Mouse (Mus musculus): ENCODE data around the gene Olfr638. TPM values are rescaled to one million over a fixed set of nuclear protein-coding genes. Genes with fewer than 3 reads are reported as not detected.
"Not testable (repeated sequence)": the region's sequence is repeated elsewhere in the genome, so short reads cannot be mapped to it uniquely, and the experiment has no call there.

Olfr638 gene
- polyA plus RNA-seq (2016; fragmentation: Nextera tagmentation; extraction: Ambion mirVana), result not detected in 2 replicates

DNA sequence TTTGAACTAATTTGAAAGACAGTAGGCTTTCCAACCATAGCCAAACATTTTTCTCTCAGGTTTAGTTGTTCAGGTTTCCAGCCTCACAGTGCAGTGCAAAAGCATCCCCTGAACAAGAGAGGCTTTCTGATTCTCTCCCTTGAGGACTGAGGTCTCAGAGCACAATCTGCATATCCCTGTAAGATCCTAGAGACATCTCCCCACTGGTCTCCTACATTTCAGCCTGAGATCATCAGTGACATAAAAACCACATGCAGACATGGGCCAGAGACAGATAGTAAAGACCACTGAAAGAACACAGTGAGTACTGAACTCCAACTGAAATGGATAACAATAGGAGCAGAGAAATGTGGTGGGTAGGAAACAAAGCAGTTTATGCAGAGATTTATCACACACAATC, at the start of gene Olfr638:
Gene Olfr638 (plus strand): TSS at position 301 of the 400 bp plus-strand sequence.
- DNase-seq (ENCODE audit: low spot score), result no peak
- Histone ChIP-seq H3K36me3 (no peaks in the 10 kb centered on the region), H3K9me3 (no peaks in the 10 kb centered on the region), H3K4me3 (no peak within 1 kb of the TSS), H3K4me1 (no peaks in the 10 kb centered on the region), H3K27me3 (ENCODE audit: insufficient read depth, poor library complexity, severe bottlenecking) (no peaks in the 10 kb centered on the region), H3K27ac (no peak within 1 kb of the TSS)

DNA sequence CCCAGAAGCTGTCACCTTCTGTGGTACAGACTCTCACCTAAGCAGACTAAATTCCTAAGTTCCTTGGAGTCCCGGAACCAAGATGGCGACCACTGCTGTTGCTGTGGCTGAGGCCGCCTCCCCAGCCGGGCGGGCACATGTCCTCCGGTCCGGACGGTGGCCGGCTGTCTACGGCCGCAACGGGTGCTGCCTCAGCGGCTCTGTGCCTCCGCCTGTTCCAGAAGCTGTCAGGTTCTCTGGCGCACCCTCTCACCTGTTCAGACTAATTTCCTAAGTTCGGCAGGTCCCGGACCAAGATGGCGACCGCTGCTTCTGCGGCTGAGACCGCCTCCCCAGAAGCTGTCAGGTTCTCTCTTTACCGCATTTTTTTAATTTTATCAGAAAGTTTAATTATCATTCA, 31.7 kb upstream of the Olfr638 start:
- not testable (repeated sequence) for H3K27ac ChIP-seq, H3K4me3 ChIP-seq
- WGBS, result 93% methylated on average over 22 of the region's 22 CpGs

DNA sequence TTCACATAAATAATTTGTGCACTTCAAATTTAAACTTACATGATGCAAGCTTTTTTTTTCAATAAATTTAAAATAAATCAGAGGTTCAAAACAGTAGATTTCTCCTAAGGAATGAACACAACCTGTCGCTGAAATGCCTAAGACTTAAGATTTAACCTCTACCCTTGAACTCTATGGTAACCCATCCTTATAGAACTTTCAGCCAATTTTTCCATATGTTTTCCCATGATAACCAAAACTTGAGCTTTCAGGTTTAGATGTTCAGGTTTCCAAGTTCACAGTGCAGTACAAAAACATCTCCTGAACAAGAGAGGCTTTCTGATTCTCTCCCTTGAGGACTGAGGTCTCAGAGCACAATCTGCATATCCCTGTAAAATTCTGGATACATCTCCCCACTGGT, 27.7 kb upstream of the Olfr638 start, which contains the start of gene Olfr635:
Gene Olfr635 (plus strand): TSS at position 301 of the 400 bp plus-strand sequence.
- no peaks in the 10 kb centered on the region for H3K9me3 ChIP-seq
- H3K27me3 ChIP-seq (ENCODE audit: insufficient read depth, poor library complexity, severe bottlenecking), result no peaks in the 10 kb centered on the region
- WGBS, result 69% methylated on average over 1 of the region's 1 CpGs
- H3K36me3 ChIP-seq, result no peaks in the 10 kb centered on the region
- no peaks in the 10 kb centered on the region for H3K4me1 ChIP-seq
- no peak for DNase-seq (ENCODE audit: low spot score)
- no peak within 1 kb of the TSS for H3K27ac ChIP-seq
- H3K4me3 ChIP-seq, result no peak within 1 kb of the TSS

More for the DNA sequence above, 31.7 kb upstream of the Olfr638 start:
- H3K9me3 ChIP-seq; H3K4me1 ChIP-seq; H3K36me3 ChIP-seq; H3K27me3 ChIP-seq (ENCODE audit: insufficient read depth, poor library complexity, severe bottlenecking); DNase-seq (ENCODE audit: low spot score): not testable (repeated sequence)

DNA sequence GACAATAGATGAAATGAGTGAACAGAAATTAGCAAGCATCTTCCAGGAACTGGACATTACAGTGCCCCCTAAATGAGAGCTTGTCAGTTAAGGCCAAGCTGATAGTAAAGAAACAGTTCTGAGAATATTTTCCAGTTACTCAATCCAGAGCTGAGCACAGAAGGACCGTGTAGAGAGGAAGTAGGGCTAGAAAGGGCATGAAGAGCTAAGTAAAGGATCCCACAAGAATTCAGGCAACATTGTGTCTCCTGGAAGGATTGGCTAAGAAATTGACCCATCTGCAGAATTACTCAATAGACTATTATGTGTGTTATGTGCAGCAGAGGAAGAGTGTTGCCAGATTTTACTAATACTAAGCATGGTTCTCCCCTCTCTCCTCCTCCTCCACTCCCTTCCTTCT, 26.8 kb upstream of the Olfr638 start:
- DNase-seq (ENCODE audit: low spot score), result no peak
- 52% methylated on average over 1 of the region's 1 CpGs for WGBS
- H3K4me3 ChIP-seq, result no peak overlapping the region

DNA sequence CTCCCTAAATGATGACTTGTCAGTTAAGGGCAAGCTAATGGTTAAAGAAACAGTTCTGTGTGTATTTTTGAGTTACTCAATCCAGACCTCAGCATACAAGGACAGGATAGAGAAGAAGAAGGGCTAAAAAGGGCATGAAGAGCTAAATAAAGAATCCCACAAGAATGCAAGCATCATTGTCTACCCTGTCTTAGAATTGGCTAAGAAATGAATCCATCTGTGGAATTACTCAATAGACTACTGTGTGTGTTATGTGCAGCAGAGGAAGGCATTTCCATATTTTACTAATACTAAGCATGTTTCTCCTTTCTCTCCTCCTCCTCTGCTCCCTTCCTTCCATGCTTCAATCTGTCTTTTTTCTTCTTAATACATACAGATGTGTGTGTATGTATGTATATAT, 578 bp downstream of the Olfr638 start:
- H3K27ac ChIP-seq, result no peak overlapping the region
- H3K4me1 ChIP-seq, result no peaks in the 10 kb centered on the region
- no peak for DNase-seq (ENCODE audit: low spot score)
- H3K9me3 ChIP-seq, result no peaks in the 10 kb centered on the region
- no peaks in the 10 kb centered on the region for H3K36me3 ChIP-seq
- no peak overlapping the region for H3K4me3 ChIP-seq
- H3K27me3 ChIP-seq (ENCODE audit: insufficient read depth, poor library complexity, severe bottlenecking), result no peaks in the 10 kb centered on the region

More for the DNA sequence above, 26.8 kb upstream of the Olfr638 start:
- H3K4me1 ChIP-seq, result no peaks in the 10 kb centered on the region
- no peaks in the 10 kb centered on the region for H3K9me3 ChIP-seq
- H3K36me3 ChIP-seq, result no peaks in the 10 kb centered on the region
- no peaks in the 10 kb centered on the region for H3K27me3 ChIP-seq (ENCODE audit: insufficient read depth, poor library complexity, severe bottlenecking)
- no peak overlapping the region for H3K27ac ChIP-seq

DNA sequence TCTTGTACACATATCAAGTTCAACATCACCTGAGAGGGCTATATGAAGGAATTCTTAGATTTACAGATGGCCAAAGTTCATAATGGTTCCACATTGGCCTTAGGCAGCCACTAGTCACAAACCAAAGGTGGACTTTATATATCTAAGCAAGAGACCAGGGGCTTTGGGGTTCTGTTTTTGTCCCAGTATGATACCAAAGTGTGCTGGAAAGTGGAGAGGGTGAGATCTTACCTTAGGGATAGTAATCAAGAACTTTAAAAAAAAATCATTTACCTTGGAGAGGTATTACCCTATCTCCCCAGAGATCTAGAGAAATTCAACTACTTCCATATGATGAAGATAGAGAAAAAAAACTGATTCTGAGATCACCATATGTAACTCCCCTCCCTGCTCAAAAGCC, 18.7 kb downstream of the Olfr638 start, which contains the start of gene Olfr639:
Gene Olfr639 (minus strand): TSS at position 101 of the 400 bp plus-strand sequence.
- no peak within 1 kb of the TSS for H3K4me3 ChIP-seq
- no peaks in the 10 kb centered on the region for H3K4me1 ChIP-seq
- no peaks in the 10 kb centered on the region for H3K36me3 ChIP-seq
- H3K27me3 ChIP-seq (ENCODE audit: insufficient read depth, poor library complexity, severe bottlenecking), result no peaks in the 10 kb centered on the region
- no peaks in the 10 kb centered on the region for H3K9me3 ChIP-seq
- DNase-seq (ENCODE audit: low spot score), result no peak
- no peak within 1 kb of the TSS for H3K27ac ChIP-seq

DNA sequence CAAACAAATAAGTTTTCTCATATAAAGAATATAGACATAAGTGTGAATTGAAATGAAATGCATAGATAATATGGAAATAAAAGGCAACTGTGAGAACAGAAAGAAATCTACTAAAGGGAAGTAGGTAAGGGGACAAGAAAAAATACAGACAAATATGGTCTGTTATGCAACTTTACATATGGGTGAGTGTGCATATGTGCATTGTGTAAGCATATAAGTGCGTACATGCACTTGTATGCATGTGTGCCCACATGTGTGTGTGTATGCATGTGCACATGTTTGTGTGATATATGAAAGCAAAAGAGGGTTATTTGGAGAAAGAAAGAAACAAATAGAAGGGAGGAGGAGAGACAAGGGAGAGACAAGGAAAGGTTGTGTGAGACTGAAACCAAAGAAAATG, 20.4 kb downstream of the Olfr638 start:
- no peaks in the 10 kb centered on the region for H3K4me1 ChIP-seq
- WGBS, result 79% methylated on average over 1 of the region's 1 CpGs
- no peaks in the 10 kb centered on the region for H3K27me3 ChIP-seq (ENCODE audit: insufficient read depth, poor library complexity, severe bottlenecking)

DNA sequence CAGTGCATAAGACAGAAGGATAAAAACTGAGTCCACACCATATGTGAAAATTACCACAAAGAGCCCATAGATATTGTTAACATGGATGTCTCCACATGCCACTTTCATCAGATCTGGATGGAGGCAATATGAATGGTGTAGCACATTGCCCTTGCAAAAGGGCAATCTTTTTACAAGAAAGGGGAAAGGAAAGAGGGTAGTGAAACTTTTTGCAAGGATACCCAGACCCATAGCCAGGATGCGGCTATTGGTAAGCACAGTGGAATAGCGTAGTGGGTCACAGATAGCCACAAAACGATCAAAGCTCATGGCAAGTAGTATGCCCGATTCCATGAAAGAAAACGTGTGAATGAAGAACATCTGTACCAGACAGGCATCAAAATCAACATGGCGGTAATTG, 23.1 kb downstream of the Olfr638 start:
- Histone ChIP-seq H3K27me3 (ENCODE audit: insufficient read depth, poor library complexity, severe bottlenecking) (no peaks in the 10 kb centered on the region), H3K27ac (no peak overlapping the region), H3K4me1 (no peaks in the 10 kb centered on the region), H3K36me3 (no peaks in the 10 kb centered on the region), H3K9me3 (no peaks in the 10 kb centered on the region), H3K4me3 (no peak overlapping the region)
- no peak for DNase-seq (ENCODE audit: low spot score)
- 80% methylated on average over 6 of the region's 6 CpGs for WGBS

More for the DNA sequence above, 20.4 kb downstream of the Olfr638 start:
- no peaks in the 10 kb centered on the region for H3K36me3 ChIP-seq
- H3K9me3 ChIP-seq, result no peaks in the 10 kb centered on the region
- H3K27ac ChIP-seq, result no peak overlapping the region
- no peak overlapping the region for H3K4me3 ChIP-seq
- no peak for DNase-seq (ENCODE audit: low spot score)

DNA sequence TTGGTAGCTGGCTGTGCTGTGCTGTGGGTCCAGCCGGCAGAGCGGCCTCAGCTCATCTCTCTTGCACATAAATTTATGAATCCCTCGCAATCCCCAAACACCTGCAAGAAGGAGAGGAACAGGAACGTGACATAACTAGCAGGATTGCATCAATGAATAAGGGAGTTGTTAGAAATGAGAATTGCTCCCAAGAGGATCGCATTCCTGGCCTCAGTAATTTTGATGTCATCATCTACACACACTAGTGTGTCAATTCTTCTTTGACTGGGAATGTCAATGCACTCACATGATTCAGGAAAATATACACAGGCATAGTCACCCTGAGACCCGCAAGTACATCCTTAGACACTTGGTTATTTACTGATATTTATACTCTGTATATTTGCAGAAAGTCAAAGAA, 26.9 kb downstream of the Olfr638 start, which contains the start of gene Olfr640:
Gene Olfr640 (minus strand): TSS at position 101 of the 400 bp plus-strand sequence.
- Histone ChIP-seq H3K4me1 (no peaks in the 10 kb centered on the region), H3K27me3 (ENCODE audit: insufficient read depth, poor library complexity, severe bottlenecking) (no peaks in the 10 kb centered on the region), H3K27ac (no peak within 1 kb of the TSS), H3K36me3 (no peaks in the 10 kb centered on the region), H3K4me3 (no peak within 1 kb of the TSS), H3K9me3 (no peaks in the 10 kb centered on the region)
- DNase-seq (ENCODE audit: low spot score), result no peak
- WGBS, result 69% methylated on average over 6 of the region's 6 CpGs

DNA sequence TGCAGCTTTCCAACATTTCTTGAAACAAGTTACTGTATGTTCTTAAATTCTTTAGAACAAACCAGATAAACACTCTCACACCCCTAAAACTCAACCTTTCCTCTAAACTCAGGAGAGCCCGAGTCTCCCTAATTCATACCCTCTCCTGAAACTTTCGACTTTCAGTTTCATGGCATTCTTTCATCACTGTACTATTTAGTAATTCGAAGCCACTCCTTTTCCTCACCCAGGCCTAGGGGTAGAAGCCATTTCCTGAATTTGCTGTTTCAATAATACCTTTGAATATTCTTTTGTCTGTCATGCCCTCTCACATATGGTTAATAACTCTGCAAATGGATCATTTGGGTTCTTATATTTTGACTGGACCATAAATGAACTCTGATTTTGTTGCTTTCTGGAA, 28.4 kb downstream of the Olfr638 start:
- H3K9me3 ChIP-seq, result no peaks in the 10 kb centered on the region
- DNase-seq (ENCODE audit: low spot score), result no peak
- no peak overlapping the region for H3K4me3 ChIP-seq
- 71% methylated on average over 3 of the region's 3 CpGs for WGBS
- H3K27me3 ChIP-seq (ENCODE audit: insufficient read depth, poor library complexity, severe bottlenecking), result no peaks in the 10 kb centered on the region
- no peaks in the 10 kb centered on the region for H3K36me3 ChIP-seq
- no peaks in the 10 kb centered on the region for H3K4me1 ChIP-seq
- H3K27ac ChIP-seq, result no peak overlapping the region

DNA sequence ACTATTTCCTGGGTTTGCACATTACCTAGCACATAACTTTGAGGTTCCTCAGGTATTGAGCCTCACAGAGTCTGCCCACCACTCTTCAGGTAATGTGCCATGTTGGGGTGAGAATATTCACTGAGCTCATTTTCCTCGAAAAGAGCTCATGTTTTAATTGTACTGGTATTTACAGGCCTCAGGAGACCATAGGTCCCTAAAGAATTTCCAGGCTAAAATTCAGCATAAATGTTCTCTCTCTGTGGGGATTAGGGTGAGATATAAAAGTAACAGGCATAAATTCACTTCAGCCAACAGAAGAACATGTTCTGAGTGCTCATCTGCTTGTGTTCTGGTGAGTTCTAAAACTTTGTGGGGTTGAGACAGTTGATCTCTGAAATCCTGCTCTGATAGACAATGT, 36.6 kb downstream of the Olfr638 start, which contains the start of gene Olfr641:
Gene Olfr641 (plus strand): TSS at position 301 of the 400 bp plus-strand sequence.
- WGBS, result 62% methylated on average over 1 of the region's 1 CpGs
- no peak for DNase-seq (ENCODE audit: low spot score)
- H3K4me3 ChIP-seq, result no peak within 1 kb of the TSS
- no peaks in the 10 kb centered on the region for H3K9me3 ChIP-seq
- no peaks in the 10 kb centered on the region for H3K27me3 ChIP-seq (ENCODE audit: insufficient read depth, poor library complexity, severe bottlenecking)
- H3K36me3 ChIP-seq, result no peaks in the 10 kb centered on the region
- H3K27ac ChIP-seq, result no peak within 1 kb of the TSS
- no peaks in the 10 kb centered on the region for H3K4me1 ChIP-seq

DNA sequence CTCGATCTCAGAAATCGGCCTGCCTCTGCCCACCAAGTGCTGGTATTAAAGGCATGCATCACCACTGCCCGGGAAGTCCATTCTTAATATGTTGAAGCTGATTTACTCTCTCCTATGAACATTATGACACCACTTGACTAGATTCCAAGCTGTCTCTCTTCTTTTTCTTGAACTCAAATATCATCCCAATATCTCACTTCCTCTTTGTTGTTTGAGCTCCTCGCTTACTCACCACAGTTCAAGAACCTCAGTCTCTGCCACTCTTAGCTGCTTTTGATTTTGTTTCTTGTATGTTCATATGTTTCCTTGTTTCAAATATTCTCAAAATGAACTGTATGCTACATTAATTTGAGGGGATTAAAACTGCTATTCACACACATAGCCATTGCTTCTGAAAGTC, 52.2 kb downstream of the Olfr638 start:
- DNase-seq (ENCODE audit: low spot score), result no peak
- Histone ChIP-seq H3K4me1 (no peaks in the 10 kb centered on the region), H3K27ac (no peak overlapping the region), H3K4me3 (no peak overlapping the region), H3K36me3 (no peaks in the 10 kb centered on the region), H3K9me3 (no peaks in the 10 kb centered on the region), H3K27me3 (ENCODE audit: insufficient read depth, poor library complexity, severe bottlenecking) (no peaks in the 10 kb centered on the region)
- WGBS, result 79% methylated on average over 4 of the region's 4 CpGs

DNA sequence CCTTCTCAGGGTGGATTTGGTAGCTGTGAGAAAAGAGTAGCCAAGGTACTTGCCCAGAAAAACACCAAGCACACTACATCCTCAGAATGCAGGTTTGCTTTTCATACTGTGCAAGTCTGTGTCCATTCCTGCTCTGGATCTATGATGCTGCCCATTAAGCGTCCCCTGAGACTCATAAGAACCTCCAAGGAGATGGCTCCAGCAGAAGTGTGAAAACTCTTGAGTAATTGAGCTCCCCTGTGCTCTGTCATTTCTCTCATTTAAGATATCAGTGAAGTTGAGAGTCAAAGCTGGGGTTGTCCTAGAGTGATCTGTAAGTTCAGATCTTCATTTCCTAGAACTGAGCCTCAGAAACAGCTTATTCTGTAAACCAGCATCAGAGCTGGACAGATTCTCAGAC, 54.0 kb downstream of the Olfr638 start, which contains the start of gene Olfr642:
Gene Olfr642 (minus strand): TSS at position 101 of the 400 bp plus-strand sequence.
- Histone ChIP-seq H3K36me3 (no peaks in the 10 kb centered on the region), H3K9me3 (no peaks in the 10 kb centered on the region), H3K27ac (no peak within 1 kb of the TSS), H3K4me1 (no peaks in the 10 kb centered on the region), H3K4me3 (no peak within 1 kb of the TSS), H3K27me3 (ENCODE audit: insufficient read depth, poor library complexity, severe bottlenecking) (no peaks in the 10 kb centered on the region)
- no peak for DNase-seq (ENCODE audit: low spot score)
- 60% methylated on average over 1 of the region's 1 CpGs for WGBS

Measured in heart, embryonic 10.5 days (tissue).